Mouse (Mus musculus) C2C12 (cell line): ENCODE measurements around the gene Gm29094. TPM values are rescaled to one million over a fixed set of nuclear protein-coding genes. Genes with fewer than 3 reads are reported as not detected.
"Not testable (repeated sequence)": the region's sequence is repeated elsewhere in the genome, so short reads cannot be mapped to it uniquely, and the experiment has no call there.

Source experiments
- H3K27me3 ChIP-seq: one replicate; pipeline ENCODE4 v1.6.1; 2011; ENCODE audit not compliant: control insufficient read depth, insufficient read depth, insufficient read length
- H3K36me3 ChIP-seq: one replicate; pipeline ENCODE4 v1.6.1; 2011; ENCODE audit not compliant: control insufficient read depth, insufficient read depth
- H3K4me3 ChIP-seq: one replicate; pipeline ENCODE4 v1.5.1; 2011; ENCODE audit warnings: mild to moderate bottlenecking, control low read depth; ENCODE audit not compliant: poor library complexity, insufficient read depth, severe bottlenecking
- H3K79me2 ChIP-seq: one replicate; pipeline ENCODE4 v1.6.1; 2011; ENCODE audit not compliant: control insufficient read depth, insufficient read depth
- H3K79me3 ChIP-seq: one replicate; pipeline ENCODE4 v1.6.1; 2011; ENCODE audit warnings: low read depth, control low read depth
- H3ac ChIP-seq: one replicate; pipeline ENCODE3; 2011; ENCODE audit warnings: low read depth; ENCODE audit not compliant: control insufficient read depth, insufficient read length
- long read RNA-seq, 2 experiments: library from polyadenylated mRNA; unstranded; transcript quantifications; one replicate each; pipeline ENCODE4 v2.0.0; 2019 to 2020
- polyA plus RNA-seq: library from polyadenylated mRNA; unstranded; fragments of >200 nt; fragmentation: generic; extraction: Trizol; gene quantifications from one replicate; pipeline ENCODE4 v1.2.1, GENCODE M21; 2012; ENCODE audit warnings: missing spikeins

Gene Gm29094
- polyA plus RNA-seq = not detected
- long read RNA-seq, experiment 1 = 0 reads
- long read RNA-seq, experiment 2 = 0 reads

DNA sequence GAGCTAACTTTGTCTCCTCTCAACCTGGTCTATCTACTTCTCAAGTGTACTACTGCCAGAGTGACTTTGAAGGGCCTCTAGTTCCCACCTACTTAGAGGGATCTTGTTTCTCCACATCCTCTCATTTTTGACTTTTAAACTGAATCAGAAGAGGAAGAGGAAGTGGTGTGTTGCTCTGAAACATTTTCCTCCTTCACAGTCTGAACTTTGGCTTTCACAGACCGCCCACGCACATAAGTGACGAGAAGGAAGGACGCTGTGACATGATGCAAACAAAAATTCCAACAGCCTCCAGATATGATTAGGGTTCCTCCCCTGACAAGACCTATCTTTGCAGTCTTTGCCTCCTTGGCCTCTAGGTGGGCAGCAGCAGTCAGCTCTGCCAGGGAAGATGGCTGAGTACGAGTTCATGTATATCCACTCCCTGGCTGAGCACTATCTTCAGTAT, at the start of gene Gm29094, which contains the start of gene Bcl2a1b:
TSS of gene Gm29094 (plus strand) at position 411 of the 448 bp plus-strand sequence.
TSS of gene Bcl2a1b (plus strand) at position 241 of the 448 bp plus-strand sequence.
- not testable (repeated sequence) for H3K79me2 ChIP-seq

DNA sequence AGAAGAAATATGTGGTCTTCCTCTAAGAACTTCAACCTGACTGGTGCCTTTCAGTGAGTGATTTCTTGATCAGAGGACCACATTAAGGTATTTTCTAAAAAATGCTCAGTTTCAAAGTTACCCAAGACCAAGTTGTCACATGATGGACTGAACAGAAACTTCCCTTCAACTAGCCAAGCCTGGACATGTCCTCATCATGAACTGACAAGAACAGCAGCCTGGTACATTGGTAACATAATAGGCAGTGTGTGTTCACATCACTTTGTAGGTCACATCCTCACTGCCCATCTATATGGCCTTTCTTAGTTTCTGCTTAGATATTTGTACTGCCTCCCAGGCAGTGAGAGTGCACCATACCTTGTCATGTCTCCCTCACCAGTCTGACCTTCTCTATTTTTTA, 26.6 kb upstream of the Gm29094 start:
- not testable (repeated sequence) for H3ac ChIP-seq, H3K79me3 ChIP-seq, H3K79me2 ChIP-seq, H3K4me3 ChIP-seq, H3K27me3 ChIP-seq, H3K36me3 ChIP-seq

More for the DNA sequence above, at the start of gene Gm29094, which contains the start of gene Bcl2a1b:
- H3K79me3 ChIP-seq, H3K36me3 ChIP-seq, H3K4me3 ChIP-seq, H3K27me3 ChIP-seq, H3ac ChIP-seq: not testable (repeated sequence)

DNA sequence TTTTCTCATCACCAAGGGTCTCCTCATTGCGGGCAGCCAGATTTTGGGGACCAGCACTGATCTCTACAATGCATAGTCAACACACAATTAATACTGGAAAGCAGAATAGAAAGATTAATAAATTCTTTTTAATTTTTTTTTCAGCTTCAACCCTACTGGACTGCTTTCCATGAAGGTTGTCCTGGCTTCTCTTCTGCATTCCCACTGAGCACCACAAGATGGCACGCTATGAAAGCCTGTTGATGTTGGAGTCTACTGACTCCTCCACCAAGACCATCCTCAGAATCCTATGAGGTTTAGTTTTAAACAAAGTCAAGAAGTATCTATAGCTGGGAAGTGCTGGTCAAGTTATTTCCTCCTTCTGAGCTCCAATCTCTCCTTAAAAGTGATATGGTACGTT, 20.3 kb upstream of the Gm29094 start:
- not testable (repeated sequence) for H3K27me3 ChIP-seq, H3K79me2 ChIP-seq, H3ac ChIP-seq, H3K36me3 ChIP-seq, H3K4me3 ChIP-seq, H3K79me3 ChIP-seq

DNA sequence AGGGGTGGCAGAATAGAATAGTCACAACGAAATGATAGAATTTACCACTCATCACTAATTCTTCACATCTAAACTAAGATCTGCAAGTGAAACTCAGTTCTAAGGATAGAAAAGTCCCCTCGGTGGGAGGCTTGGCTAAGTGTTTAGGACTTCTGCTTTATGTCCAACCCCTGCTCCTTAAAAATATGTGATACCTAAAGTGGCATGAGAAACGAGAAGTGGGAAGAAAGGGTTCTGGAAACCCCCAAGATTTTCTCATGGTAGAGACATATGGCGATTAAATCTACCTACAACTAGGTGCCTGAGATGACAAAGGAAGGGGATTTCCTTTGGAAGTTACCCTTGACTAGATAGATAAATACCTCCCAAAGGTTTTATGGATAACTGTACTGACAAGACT, 19.7 kb upstream of the Gm29094 start:
- H3K79me3 ChIP-seq, H3ac ChIP-seq, H3K4me3 ChIP-seq, H3K79me2 ChIP-seq, H3K27me3 ChIP-seq, H3K36me3 ChIP-seq: not testable (repeated sequence)

DNA sequence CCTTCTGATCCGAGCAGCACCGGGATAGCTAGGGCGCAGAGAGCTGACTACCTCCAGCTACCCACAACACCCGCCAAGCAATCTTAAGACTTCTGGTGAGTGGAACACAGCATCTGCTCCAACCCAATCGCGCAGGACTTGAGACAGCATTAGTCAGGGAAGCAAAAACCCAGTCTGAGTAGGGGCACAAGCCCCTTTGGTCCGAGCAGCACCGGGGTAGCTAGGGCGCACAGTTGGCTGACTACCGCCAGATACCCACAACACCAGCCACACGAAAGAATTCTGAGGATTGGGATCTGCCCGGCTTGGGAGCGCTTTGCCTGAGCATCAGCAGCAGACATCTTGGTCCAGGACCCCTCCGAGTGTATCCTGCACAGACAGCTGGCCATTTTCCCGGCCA, 12.2 kb upstream of the Gm29094 start:
- not testable (repeated sequence) for H3K36me3 ChIP-seq, H3ac ChIP-seq, H3K4me3 ChIP-seq, H3K79me3 ChIP-seq, H3K79me2 ChIP-seq, H3K27me3 ChIP-seq

DNA sequence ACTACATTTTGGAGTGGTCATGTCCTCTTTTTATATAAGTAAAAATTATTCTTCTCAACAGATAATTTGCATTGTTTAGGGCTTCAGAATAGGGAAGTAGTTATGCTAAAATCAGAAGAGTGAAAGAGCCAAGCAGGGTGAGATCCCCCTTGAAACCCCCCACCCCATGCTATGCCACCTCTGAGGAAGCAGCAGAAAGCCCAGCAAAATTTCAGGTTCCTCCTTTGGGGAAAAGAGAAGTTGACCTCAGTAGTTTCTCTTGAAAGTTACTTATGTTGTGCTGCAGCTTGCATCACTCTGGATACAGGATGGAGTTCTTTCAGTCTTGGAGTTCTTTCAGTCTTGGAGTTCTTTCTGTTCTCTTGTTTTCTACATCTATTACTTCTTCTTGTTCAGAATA, 3.7 kb upstream of the Gm29094 start:
- H3K36me3 ChIP-seq, H3K79me3 ChIP-seq, H3K4me3 ChIP-seq, H3ac ChIP-seq, H3K27me3 ChIP-seq, H3K79me2 ChIP-seq: not testable (repeated sequence)

DNA sequence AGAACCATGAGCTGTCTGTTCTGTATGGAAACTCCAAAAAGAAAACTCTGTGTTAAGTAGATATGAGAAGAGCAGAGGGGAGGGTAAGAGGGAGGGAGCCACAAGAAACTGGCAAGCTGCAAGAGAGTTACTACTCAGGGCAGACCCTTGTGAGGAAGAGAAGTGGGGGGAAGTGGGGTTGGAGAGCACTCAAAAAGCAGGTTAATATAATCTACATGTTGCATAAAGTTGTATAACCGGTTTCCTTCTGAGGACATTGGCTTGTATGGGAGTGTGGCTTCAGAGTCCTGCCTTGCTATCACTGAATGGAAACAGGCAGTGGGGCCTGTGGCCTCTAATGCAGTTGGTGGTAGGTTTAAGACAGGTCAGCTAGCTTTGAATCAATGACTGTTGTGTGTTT, 1.7 kb upstream of the Gm29094 start:
- not testable (repeated sequence) for H3K4me3 ChIP-seq, H3K36me3 ChIP-seq, H3K27me3 ChIP-seq, H3ac ChIP-seq, H3K79me3 ChIP-seq, H3K79me2 ChIP-seq

DNA sequence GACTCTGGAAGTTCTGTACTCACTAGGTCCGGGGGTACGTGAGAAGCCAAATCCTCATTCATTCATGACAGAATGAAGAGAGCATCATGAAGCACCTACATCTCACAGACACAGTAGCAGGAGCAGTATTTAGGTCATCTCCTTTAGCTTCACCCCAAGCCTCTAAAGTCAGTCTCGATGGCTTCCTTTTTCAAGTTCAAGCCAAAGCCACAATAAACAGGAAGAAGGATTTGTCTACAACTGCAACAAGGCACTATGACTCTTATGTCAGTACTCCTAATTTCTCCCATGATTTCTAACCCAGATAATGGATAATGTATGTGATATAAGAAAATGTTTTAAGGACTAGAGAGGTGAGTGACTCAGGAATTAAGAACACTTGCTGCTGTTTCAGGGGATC, 830 bp upstream of the Gm29094 start:
- H3K27me3 ChIP-seq, H3K79me3 ChIP-seq, H3ac ChIP-seq, H3K4me3 ChIP-seq, H3K79me2 ChIP-seq, H3K36me3 ChIP-seq: not testable (repeated sequence)

DNA sequence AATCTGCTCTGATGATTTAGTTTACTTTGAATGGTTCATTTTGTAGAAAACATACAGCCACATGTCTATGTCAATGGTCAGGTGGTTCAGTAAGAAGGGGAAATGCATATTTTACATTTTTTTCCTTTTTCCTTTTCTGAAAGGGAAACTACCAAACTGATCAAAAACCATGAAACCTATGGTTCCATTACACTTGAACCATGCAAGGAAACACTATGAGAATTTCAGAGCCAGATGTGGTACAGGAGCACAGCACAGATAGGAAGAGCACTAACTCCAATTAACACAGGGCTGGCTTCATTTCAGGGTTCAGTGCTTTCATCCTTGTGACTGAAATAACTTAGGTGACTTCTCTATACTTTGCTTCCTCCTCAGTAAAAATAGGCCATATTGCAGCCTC, 3.1 kb downstream of the Gm29094 start:
- H3K27me3 ChIP-seq, H3K79me2 ChIP-seq, H3K36me3 ChIP-seq, H3ac ChIP-seq, H3K79me3 ChIP-seq, H3K4me3 ChIP-seq: not testable (repeated sequence)

DNA sequence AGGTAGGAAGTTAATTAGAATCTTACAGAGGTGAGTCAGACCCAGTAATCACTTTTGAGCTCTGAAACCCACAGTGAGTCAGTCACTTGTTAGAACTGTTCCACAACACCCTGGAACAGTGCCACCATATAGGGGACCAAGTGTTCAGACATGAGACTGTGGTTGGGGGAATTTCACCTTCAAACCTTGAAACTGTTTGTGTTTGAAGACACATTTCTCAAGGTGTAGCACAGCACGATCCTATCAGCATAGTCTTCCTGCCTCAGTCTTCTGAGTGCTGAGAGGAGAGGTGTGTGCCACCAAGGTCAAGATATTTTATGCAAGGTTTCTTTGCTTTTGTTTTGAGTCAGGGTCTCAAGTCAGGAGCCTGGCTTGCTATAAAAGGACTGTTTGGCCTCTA, 9.8 kb downstream of the Gm29094 start:
- H3K79me3 ChIP-seq, H3K79me2 ChIP-seq, H3K4me3 ChIP-seq, H3ac ChIP-seq, H3K27me3 ChIP-seq, H3K36me3 ChIP-seq: not testable (repeated sequence)

DNA sequence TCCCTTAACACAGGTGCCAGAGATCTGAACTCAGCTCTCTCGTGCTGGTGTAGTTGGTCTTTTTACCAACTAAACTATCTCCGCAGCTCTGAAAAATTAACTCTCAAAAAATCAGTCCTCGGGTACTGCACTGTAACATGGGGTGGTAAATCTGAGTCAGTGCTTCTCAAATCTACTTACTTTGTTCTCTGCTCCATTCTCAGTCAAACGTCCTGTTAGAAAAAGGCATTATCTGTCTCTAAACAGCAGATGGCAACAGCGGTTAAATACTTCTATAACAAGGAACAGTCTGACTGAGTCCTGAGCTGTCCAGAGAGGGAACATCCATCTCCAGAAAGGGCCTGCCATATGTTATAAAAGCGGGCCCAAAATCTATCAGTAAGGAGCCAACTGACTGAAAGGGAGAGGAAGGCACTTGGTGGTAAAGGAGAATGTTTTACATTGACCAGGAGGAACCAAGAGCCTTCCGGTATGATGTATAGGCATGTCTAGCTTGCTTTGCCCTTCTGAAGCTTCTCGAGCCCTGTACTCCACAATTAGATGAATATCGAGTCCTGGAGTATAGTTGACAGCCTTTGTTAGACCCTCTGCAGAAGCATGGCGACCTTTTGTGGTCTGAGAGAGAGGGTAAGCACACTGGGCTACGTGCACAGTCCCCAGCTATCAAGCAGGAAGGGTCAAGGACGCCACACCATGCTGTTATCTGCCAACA, 11.3 kb downstream of the Gm29094 start, which contains the start of gene Mthfs:
TSS of gene Mthfs (plus strand) at position 324 of the 712 bp plus-strand sequence.
- not testable (repeated sequence) for H3ac ChIP-seq, H3K4me3 ChIP-seq, H3K79me2 ChIP-seq, H3K36me3 ChIP-seq, H3K79me3 ChIP-seq, H3K27me3 ChIP-seq
